Mouse (Mus musculus) forebrain, embryonic 11.5 days (tissue): Measurements from ENCODE around the gene Cspg4. TPM values are rescaled to one million over a fixed set of nuclear protein-coding genes. Genes with fewer than 3 reads are reported as not detected.
"Not testable (repeated sequence)": the region's sequence is repeated elsewhere in the genome, so short reads cannot be mapped to it uniquely, and the experiment has no call there.

Experiments
- ATAC-seq: fragments of 200-750 bp; cut with Nextera tagmentation; replicated peaks from 2 replicates; pipeline ENCODE4 v1.8.0; 2017; ENCODE audit warnings: moderate TSS enrichment; ENCODE audit not compliant: low FRiP score
- DNase-seq: peaks from one replicate; pipeline ENCODE4 v3.0.0-alpha.2; 2017; ENCODE audit warnings: low spot score
- H3K27ac ChIP-seq: fragments of 300-500 bp; sonication (generic); 2 replicates; pipeline ENCODE4 v1.5.1; 2014; ENCODE audit warnings: low read depth, low read length
- H3K27me3 ChIP-seq: fragments of 300-500 bp; sonication (generic); 2 replicates; pipeline ENCODE4 v1.6.1; 2014; ENCODE audit warnings: mild to moderate bottlenecking, low read length, mixed read lengths; ENCODE audit not compliant: control insufficient read depth, insufficient read depth
- H3K36me3 ChIP-seq: fragments of 300-500 bp; sonication (generic); 2 replicates; pipeline ENCODE4 v1.6.1; 2014; ENCODE audit warnings: mild to moderate bottlenecking, low read length, moderate library complexity, mixed read lengths; ENCODE audit not compliant: control insufficient read depth, insufficient read depth
- H3K4me1 ChIP-seq: fragments of 300-500 bp; sonication (generic); replicated peaks from 2 replicates; pipeline ENCODE4 v1.6.1; 2014; ENCODE audit warnings: low read length, mixed read lengths; ENCODE audit not compliant: control insufficient read depth, insufficient read depth
- H3K4me2 ChIP-seq: fragments of 300-500 bp; sonication (generic); 2 replicates; pipeline ENCODE4 v1.6.1; 2014; ENCODE audit warnings: low read depth, mild to moderate bottlenecking, low read length, moderate library complexity, mixed read lengths; ENCODE audit not compliant: severe bottlenecking
- H3K4me3 ChIP-seq: fragments of 300-500 bp; sonication (generic); 2 replicates; pipeline ENCODE4 v1.5.1; 2014; ENCODE audit warnings: low read depth, low read length
- H3K9ac ChIP-seq: fragments of 300-500 bp; sonication (generic); 2 replicates; pipeline ENCODE4 v1.6.1; 2014; ENCODE audit warnings: low read length
- H3K9me3 ChIP-seq: fragments of 300-500 bp; sonication (generic); 2 replicates; pipeline ENCODE4 v1.6.1; 2016; ENCODE audit warnings: low read length, mixed read lengths; ENCODE audit not compliant: control insufficient read depth
- WGBS: fragments of 180-500 bp; shearing (Covaris S2); extraction: QIAGEN DNeasy Blood & Tissue Kit; methylation state at CpG from one replicate; pipeline ENCODE4 v1.1.7; 2014; 5-methylcytosine and 5-hydroxymethylcytosine counted together
- polyA plus RNA-seq: library from polyadenylated mRNA; unstranded; fragments of >200 nt; fragmentation: Nextera tagmentation; extraction: Ambion mirVana; gene quantifications from 2 replicates; pipeline ENCODE4 v1.2.1, GENCODE M21; 2014

Gene Cspg4
- polyA plus RNA-seq, 1 experiment from 2014 or later = 2.0 TPM

- no peak overlapping the region for H3K4me3 ChIP-seq
- no peaks in the 10 kb centered on the region for H3K4me1 ChIP-seq
- no peak for DNase-seq
- ATAC-seq = no peak
- H3K36me3 ChIP-seq = no peaks in the 10 kb centered on the region
- no peak overlapping the region for H3K27ac ChIP-seq
- H3K9ac ChIP-seq = no peak overlapping the region
- H3K9me3 ChIP-seq = no peaks in the 10 kb centered on the region
- no peaks in the 10 kb centered on the region for H3K27me3 ChIP-seq
- WGBS = 71% methylated on average over 8 of the region's 8 CpGs
- H3K4me2 ChIP-seq = no peak overlapping the region
Observed at GRCm38 (mm10) chr9:56901187-56901586, 36.4 kb downstream of the Cspg4 start.

GRCm38 (mm10) chr9:56903662-56904061 lies 38.8 kb downstream of the Cspg4 start:
- Histone ChIP-seq H3K27ac (no peak overlapping the region), H3K27me3 (no peaks in the 10 kb centered on the region), H3K36me3 (no peaks in the 10 kb centered on the region), H3K9me3 (no peaks in the 10 kb centered on the region), H3K4me1 (no peaks in the 10 kb centered on the region), H3K4me3 (no peak overlapping the region), H3K9ac (no peak overlapping the region), H3K4me2 (no peak overlapping the region)
- 77% methylated on average over 3 of the region's 3 CpGs for WGBS
- DNase-seq (no peak), ATAC-seq (no peak)

DNA sequence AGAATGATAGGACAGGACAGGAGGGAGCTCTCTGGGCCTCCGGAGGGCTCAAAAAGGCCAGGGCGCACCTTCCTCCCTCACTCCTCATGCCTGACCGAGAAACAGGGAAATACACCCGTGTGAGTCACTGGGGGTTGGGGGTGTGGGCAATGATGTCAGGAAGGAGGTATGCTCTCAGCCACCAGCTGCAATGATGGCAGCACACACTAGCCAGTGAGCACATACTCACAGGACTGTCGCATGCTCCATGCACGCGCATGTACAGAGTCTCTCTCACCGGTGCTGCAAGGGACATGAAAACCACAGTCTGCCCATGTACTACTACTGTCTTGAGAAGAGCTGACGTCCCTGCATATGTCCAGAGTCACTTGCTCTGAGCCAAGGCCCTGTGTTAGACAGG lies 42.7 kb downstream of the Cspg4 start:
- Histone ChIP-seq H3K9me3 (no peaks in the 10 kb centered on the region), H3K27me3 (no peaks in the 10 kb centered on the region), H3K4me1 (no peaks in the 10 kb centered on the region), H3K27ac (no peak overlapping the region), H3K4me3 (no peak overlapping the region), H3K36me3 (no peaks in the 10 kb centered on the region), H3K9ac (no peak overlapping the region), H3K4me2 (no peak overlapping the region)
- DNase-seq (no peak), ATAC-seq (no peak)
- WGBS = 85% methylated on average over 9 of the region's 9 CpGs

- not testable (repeated sequence) for H3K27me3 ChIP-seq, H3K4me3 ChIP-seq, H3K27ac ChIP-seq, H3K9ac ChIP-seq, H3K4me2 ChIP-seq, DNase-seq, H3K9me3 ChIP-seq, ATAC-seq, H3K4me1 ChIP-seq, H3K36me3 ChIP-seq
- WGBS = 62% methylated on average over 4 of the region's 4 CpGs
Observed at GRCm38 (mm10) chr9:56909991-56910390, 45.2 kb downstream of the Cspg4 start.

DNA sequence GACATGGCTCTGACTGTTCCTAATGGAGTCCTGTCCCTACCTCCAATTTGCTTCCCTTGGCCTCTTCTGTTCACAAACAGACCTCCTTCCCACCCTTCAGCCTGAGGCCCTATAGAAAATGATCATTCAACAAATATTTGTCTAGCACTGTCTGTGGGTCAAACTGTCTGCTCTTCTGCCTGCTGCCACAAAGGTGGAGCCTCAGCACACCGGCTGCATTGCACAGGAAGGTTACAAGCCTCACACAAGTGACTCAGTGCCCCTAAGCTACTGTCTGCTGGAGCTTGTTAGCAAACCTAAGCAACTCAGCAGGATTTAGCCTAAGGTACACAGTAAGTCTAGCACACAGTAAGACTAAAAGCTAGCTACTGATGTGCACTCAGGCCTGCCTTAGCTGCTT lies 46.2 kb downstream of the Cspg4 start:
- H3K9ac ChIP-seq = no peak overlapping the region
- H3K9me3 ChIP-seq = no peaks in the 10 kb centered on the region
- no peaks in the 10 kb centered on the region for H3K4me1 ChIP-seq
- H3K27ac ChIP-seq = no peak overlapping the region
- no peak for DNase-seq
- WGBS = 67% methylated on average over 1 of the region's 1 CpGs
- no peaks in the 10 kb centered on the region for H3K27me3 ChIP-seq
- no peak overlapping the region for H3K4me2 ChIP-seq
- no peak for ATAC-seq
- H3K4me3 ChIP-seq = no peak overlapping the region
- H3K36me3 ChIP-seq = no peaks in the 10 kb centered on the region

DNA sequence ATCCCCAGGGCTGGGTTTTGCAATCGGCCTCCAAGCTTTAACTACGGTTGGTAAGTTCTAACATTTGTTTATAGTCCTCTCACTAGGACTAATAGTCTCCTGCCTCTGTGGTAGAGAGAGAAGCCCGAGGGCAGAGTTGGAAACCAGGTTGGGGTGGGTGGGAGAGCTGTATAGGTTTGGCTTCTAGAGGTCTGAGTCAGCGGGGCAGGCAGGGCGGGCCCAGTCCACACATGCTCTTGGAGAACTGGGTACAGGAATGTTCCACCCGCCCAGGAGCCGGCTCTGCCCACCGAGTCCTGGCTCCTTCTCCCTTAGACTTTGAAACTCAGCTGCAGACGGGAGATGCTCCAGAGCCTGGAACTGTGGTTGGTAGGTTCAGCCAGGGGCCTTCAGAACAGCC lies 49.2 kb downstream of the Cspg4 start:
- H3K9ac ChIP-seq = no peak overlapping the region
- H3K36me3 ChIP-seq = no peaks in the 10 kb centered on the region; the same call in none of the 2 replicates
- H3K27me3 ChIP-seq = no peaks in the 10 kb centered on the region
- H3K27ac ChIP-seq = no peak overlapping the region
- WGBS = 94% methylated on average over 9 of the region's 9 CpGs
- DNase-seq (no peak), ATAC-seq (no peak)
- no peak overlapping the region for H3K4me3 ChIP-seq
- H3K9me3 ChIP-seq = no peaks in the 10 kb centered on the region
- H3K4me1 ChIP-seq = no peaks in the 10 kb centered on the region
- H3K4me2 ChIP-seq = no peak overlapping the region

DNA sequence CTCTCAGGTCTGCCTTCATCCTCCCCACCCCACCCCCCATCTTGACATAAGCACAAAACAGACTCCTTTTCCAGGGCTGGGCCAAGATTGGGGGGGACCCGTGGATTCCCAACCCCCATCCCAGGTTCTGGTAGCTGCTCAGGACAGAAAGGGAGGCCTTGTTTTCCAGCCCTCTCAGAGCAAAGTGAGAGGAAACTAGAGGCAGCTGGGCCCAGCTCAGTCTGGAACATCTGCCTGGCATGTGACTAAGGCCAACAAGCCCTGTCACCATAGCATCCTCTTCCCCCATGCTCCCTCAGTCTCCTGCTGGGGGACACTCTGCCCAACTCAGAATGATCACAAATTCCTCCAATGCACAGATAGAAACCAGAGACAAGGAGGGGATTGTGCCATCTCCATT lies 50.3 kb downstream of the Cspg4 start:
- Histone ChIP-seq H3K4me1 (no peaks in the 10 kb centered on the region), H3K36me3 (no peaks in the 10 kb centered on the region; the same call in none of the 2 replicates), H3K4me2 (no peak overlapping the region), H3K27me3 (no peaks in the 10 kb centered on the region), H3K9me3 (no peaks in the 10 kb centered on the region), H3K9ac (no peak overlapping the region), H3K4me3 (no peak overlapping the region), H3K27ac (no peak overlapping the region)
- 87% methylated on average over 1 of the region's 1 CpGs for WGBS
- no peak for ATAC-seq
- no peak for DNase-seq

DNA sequence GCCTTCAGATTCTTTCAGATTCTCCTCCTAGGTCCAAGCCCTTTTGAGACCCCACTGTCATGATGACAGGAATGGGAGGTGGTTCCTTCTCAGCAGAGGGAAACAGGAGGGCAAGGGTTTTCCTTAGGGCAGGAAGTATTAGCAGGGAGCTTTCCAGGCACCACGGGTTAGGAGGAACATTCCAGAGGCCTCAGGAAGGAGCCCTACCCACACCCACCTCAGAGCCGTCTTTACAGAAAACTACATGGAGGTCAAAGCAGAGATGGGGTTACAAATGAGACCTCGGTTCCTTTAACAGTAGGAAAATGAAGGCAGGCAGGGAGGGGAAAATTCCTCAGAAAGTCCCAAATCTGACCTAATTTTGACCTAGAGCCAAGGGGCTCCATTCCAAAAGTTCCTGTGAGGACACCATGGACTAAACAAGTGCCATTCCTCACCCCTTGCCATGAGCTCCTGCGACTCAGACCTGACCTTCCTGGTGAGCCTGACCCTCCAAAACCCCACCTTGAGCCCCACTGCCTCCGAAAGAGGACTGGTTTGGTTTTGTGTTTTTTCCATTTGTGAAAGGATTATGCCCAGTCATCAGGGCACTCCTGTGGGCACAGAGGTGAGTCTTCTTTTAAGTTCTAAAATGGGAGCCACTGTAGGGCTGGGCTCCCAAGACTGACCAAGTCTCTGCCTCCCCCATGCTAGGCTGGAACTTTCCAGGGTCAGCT lies 51.0 kb downstream of the Cspg4 start:
- H3K9me3 ChIP-seq = no peaks in the 10 kb centered on the region
- WGBS = 76% methylated on average over 5 of the region's 5 CpGs
- no peak overlapping the region for H3K4me2 ChIP-seq
- no peaks in the 10 kb centered on the region for H3K27me3 ChIP-seq
- no peaks in the 10 kb centered on the region; the same call in none of the 2 replicates for H3K36me3 ChIP-seq
- no peak for DNase-seq
- no peaks in the 10 kb centered on the region for H3K4me1 ChIP-seq
- no peak overlapping the region for H3K9ac ChIP-seq
- no peak for ATAC-seq
- no peak overlapping the region for H3K27ac ChIP-seq
- H3K4me3 ChIP-seq = no peak overlapping the region

DNA sequence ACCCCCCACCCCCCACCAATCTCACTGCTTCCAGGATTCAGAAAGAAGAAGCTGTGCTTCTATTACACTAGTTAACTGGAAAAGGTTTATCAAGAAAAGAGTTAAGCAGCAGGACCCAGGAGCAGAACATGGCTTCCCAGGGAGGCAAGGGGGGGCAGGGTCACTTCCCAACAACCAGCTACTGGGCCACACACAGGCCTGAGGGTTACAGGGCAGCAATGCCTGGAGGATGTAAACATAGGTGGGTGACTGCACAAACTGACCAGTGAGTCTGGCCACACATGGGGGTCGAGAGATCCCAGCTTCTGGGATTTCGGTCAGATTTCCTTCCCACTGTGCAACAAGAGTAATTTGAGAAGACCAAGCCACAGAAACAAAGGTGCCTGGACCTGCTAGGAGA lies 52.3 kb downstream of the Cspg4 start:
- Histone ChIP-seq H3K27ac (no peak overlapping the region), H3K4me1 (no peaks in the 10 kb centered on the region), H3K4me2 (no peak overlapping the region), H3K9ac (no peak overlapping the region), H3K4me3 (no peak overlapping the region), H3K36me3 (peaks cover 5% of the 10 kb centered on the region), H3K9me3 (0 out of 2 replicates have a peak, but pooled peaks cover 3% of the 10 kb centered on the region), H3K27me3 (no peaks in the 10 kb centered on the region)
- ATAC-seq (no peak), DNase-seq (no peak)
- WGBS = 72% methylated on average over 2 of the region's 2 CpGs
